Mouse (Mus musculus): ENCODE measurements around the gene Nt5c2.

The Nt5c2 gene

GRCm38 (mm10) chr19:47014447-47015381, at the start of gene Nt5c2, which contains the start of gene Ina:
Gene Nt5c2 (minus strand): TSS chr19:47015153.
Gene Ina (plus strand): TSS chr19:47014698.
- peak; percentile 64 for DNase-seq (ENCODE audit: low spot score)

- DNase-seq (ENCODE audit: low spot score), result no peak
Observed at GRCm38 (mm10) chr19:47057684-47058083, 42.7 kb upstream of the Nt5c2 start.

GRCm38 (mm10) chr19:47053471-47053870, 38.5 kb upstream of the Nt5c2 start:
- no peak for DNase-seq (ENCODE audit: low spot score)

- DNase-seq (ENCODE audit: low spot score), result no peak
Observed at GRCm38 (mm10) chr19:47052927-47053326, 38.0 kb upstream of the Nt5c2 start.

GRCm38 (mm10) chr19:47050271-47051032, 35.5 kb upstream of the Nt5c2 start, which contains the start of gene Pcgf6:
Gene Pcgf6 (minus strand): TSS chr19:47050906.
- peak; percentile 70 for DNase-seq (ENCODE audit: low spot score)

GRCm38 (mm10) chr19:47049840-47050239, 34.9 kb upstream of the Nt5c2 start:
- no peak for DNase-seq (ENCODE audit: low spot score)

- no peak for DNase-seq (ENCODE audit: low spot score)
Observed at GRCm38 (mm10) chr19:47049061-47049460, 34.1 kb upstream of the Nt5c2 start.

GRCm38 (mm10) chr19:47047236-47047833, 32.4 kb upstream of the Nt5c2 start:
- DNase-seq (ENCODE audit: low spot score), result no peak

GRCm38 (mm10) chr19:47046343-47046742, 31.4 kb upstream of the Nt5c2 start:
- DNase-seq (ENCODE audit: low spot score), result no peak

- DNase-seq (ENCODE audit: low spot score), result no peak
Observed at GRCm38 (mm10) chr19:47043608-47044007, 28.7 kb upstream of the Nt5c2 start.

- peak; percentile 35 for DNase-seq (ENCODE audit: low spot score)
Observed at GRCm38 (mm10) chr19:47040720-47041473, 25.9 kb upstream of the Nt5c2 start.

GRCm38 (mm10) chr19:47036596-47036995, 21.6 kb upstream of the Nt5c2 start:
- no peak for DNase-seq (ENCODE audit: low spot score)

- DNase-seq (ENCODE audit: low spot score), result no peak
Observed at GRCm38 (mm10) chr19:47034916-47035315, 20.0 kb upstream of the Nt5c2 start.

- peak; percentile 39 for DNase-seq (ENCODE audit: low spot score)
Observed at GRCm38 (mm10) chr19:47031770-47032169, 16.8 kb upstream of the Nt5c2 start.

GRCm38 (mm10) chr19:47029796-47030195, 14.8 kb upstream of the Nt5c2 start:
- DNase-seq (ENCODE audit: low spot score), result no peak

GRCm38 (mm10) chr19:47026513-47026912, 11.6 kb upstream of the Nt5c2 start:
- DNase-seq (ENCODE audit: low spot score), result no peak

- DNase-seq (ENCODE audit: low spot score), result no peak
Observed at GRCm38 (mm10) chr19:47024954-47025353, 10.0 kb upstream of the Nt5c2 start.

- DNase-seq (ENCODE audit: low spot score), result no peak
Observed at GRCm38 (mm10) chr19:47023546-47023945, 8.6 kb upstream of the Nt5c2 start.

GRCm38 (mm10) chr19:47022709-47023108, 7.8 kb upstream of the Nt5c2 start:
- DNase-seq (ENCODE audit: low spot score), result no peak

- DNase-seq (ENCODE audit: low spot score), result no peak
Observed at GRCm38 (mm10) chr19:47019326-47019725, 4.4 kb upstream of the Nt5c2 start.

- DNase-seq (ENCODE audit: low spot score), result no peak
Observed at GRCm38 (mm10) chr19:47018330-47018729, 3.4 kb upstream of the Nt5c2 start.

- DNase-seq (ENCODE audit: low spot score), result no peak
Observed at GRCm38 (mm10) chr19:47017831-47018230, 2.9 kb upstream of the Nt5c2 start.

All from layer of hippocampus, adult 11-12 months (tissue).